Mouse (Mus musculus) MEL (cell line): ENCODE data around the gene Gm11037.

Experiments
- CTCF ChIP-seq, 3 experiments: IDR thresholded peaks in 2 of 3; conservative IDR thresholded peaks in 1 of 3; 2 replicates each; pipeline ENCODE4 v1.5.1; 2011 to 2012; ENCODE audit warnings: low read length in 3 of 3, low read depth in 2 of 3, mild to moderate bottlenecking in 2 of 3, improper control_type of control experiment in 1 of 3, inconsistent platforms in 1 of 3, mixed read lengths in 1 of 3, moderate library complexity in 1 of 3; ENCODE audit not compliant: control insufficient read depth in 1 of 3, insufficient read depth in 1 of 3, poor library complexity in 1 of 3, severe bottlenecking in 1 of 3
- EP300 ChIP-seq, 2 experiments: IDR thresholded peaks; 2 replicates each; pipeline ENCODE4 v1.6.1; 2011; ENCODE audit warnings: improper control_type of control experiment in 2 of 2, low read length in 2 of 2, low read depth in 1 of 2, mild to moderate bottlenecking in 1 of 2
- GABPA ChIP-seq: IDR thresholded peaks from 2 replicates; pipeline ENCODE4 v1.6.1; 2012; ENCODE audit warnings: low read depth, mild to moderate bottlenecking, inconsistent platforms, low read length, improper control_type of control experiment, moderate library complexity
- MYC ChIP-seq: IDR thresholded peaks from 2 replicates; pipeline ENCODE4 v1.6.1; 2011; ENCODE audit warnings: low read depth, mild to moderate bottlenecking, low read length, improper control_type of control experiment, moderate library complexity
- NRF1 ChIP-seq: IDR thresholded peaks from 2 replicates; pipeline ENCODE4 v1.6.1; 2014; ENCODE audit warnings: low read depth, mild to moderate bottlenecking, inconsistent platforms, low read length, improper control_type of control experiment, moderate library complexity; ENCODE audit not compliant: poor library complexity, insufficient read depth, severe bottlenecking
- POLR2AphosphoS5 ChIP-seq: IDR thresholded peaks from 2 replicates; pipeline ENCODE4 v1.6.1; 2012; ENCODE audit warnings: low read depth, borderline replicate concordance, mild to moderate bottlenecking, inconsistent platforms, low read length, moderate library complexity, mixed read lengths

GRCm38 (mm10) chr2:131128211-131128610, 5.1 kb upstream of the Gm11037 start:
- no peak for TF ChIP-seq POLR2AphosphoS5
- no peak for TF ChIP-seq NRF1
- TF ChIP-seq GABPA = no peak
- TF ChIP-seq EP300 (IDR thresholded peaks at IDR 0.05; ENCODE audit: low read depth in 1 of 2, low read length in 2 of 2) = no peak
- no peak for TF ChIP-seq MYC
- TF ChIP-seq CTCF (IDR thresholded peaks at IDR 0.05 in 2 of 3, conservative IDR thresholded peaks at IDR 0.05 in 1 of 3; ENCODE audit: control insufficient read depth in 1 of 3, insufficient read depth in 1 of 3, low read depth in 2 of 3, low read length in 3 of 3, poor library complexity in 1 of 3, severe bottlenecking in 1 of 3) = no peak
